Mouse (Mus musculus): ENCODE measurements at regions not wholly inside any gene's neighbourhood (a gene's known extent, or its start where the extent isn't known, plus 50 kb on each side); places are given as distances from the start of the nearest gene placed in this dataset.

DNA sequence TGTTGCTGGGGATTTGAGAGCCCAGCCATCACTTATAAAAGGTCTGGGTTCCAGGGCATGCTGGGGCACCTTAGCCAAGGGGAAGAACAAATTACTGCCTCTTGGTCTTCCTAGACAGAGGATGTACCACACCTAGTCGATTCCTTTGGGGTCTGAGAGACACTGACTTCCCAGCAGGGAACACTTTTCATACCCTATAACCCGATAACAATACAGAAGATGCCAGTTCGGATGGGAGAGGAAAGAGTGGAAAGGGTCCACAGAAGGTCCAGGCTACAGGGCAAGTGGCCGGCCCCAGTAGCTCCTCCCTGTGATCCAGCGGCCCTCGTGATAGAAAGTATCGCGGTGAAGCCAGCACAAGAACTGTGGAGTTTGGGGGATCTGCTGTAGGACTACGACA, 150.8 kb downstream of the Setd4 start:
- H3K9ac ChIP-seq (replicated peaks) = no peak overlapping the region
- H3K27ac ChIP-seq (ENCODE audit: low read depth) = no peak overlapping the region
- no peak overlapping the region for H3K4me2 ChIP-seq (ENCODE audit: low read depth, low read length)
- H3K4me1 ChIP-seq (ENCODE audit: insufficient read depth) = no peaks in the 10 kb centered on the region
- H3K9me3 ChIP-seq (ENCODE audit: low read length) = no peaks in the 10 kb centered on the region
- H3K36me3 ChIP-seq (replicated peaks; ENCODE audit: insufficient read depth, low read length) = no peaks in the 10 kb centered on the region
- H3K4me3 ChIP-seq (ENCODE audit: low read depth, low read length) = no peak overlapping the region
- no peak for DNase-seq
- TF ChIP-seq CTCF (IDR thresholded peaks at IDR 0.05; ENCODE audit: low read depth) (no peak), EP300 (IDR thresholded peaks at IDR 0.05; ENCODE audit: low read depth) (no peak)
- 44% methylated on average over 9 of the region's 9 CpGs for WGBS (ENCODE audit: insufficient replicate concordance)
- no peak for ATAC-seq
- no peaks in the 10 kb centered on the region for H3K27me3 ChIP-seq (ENCODE audit: insufficient read depth, low read length)

DNA sequence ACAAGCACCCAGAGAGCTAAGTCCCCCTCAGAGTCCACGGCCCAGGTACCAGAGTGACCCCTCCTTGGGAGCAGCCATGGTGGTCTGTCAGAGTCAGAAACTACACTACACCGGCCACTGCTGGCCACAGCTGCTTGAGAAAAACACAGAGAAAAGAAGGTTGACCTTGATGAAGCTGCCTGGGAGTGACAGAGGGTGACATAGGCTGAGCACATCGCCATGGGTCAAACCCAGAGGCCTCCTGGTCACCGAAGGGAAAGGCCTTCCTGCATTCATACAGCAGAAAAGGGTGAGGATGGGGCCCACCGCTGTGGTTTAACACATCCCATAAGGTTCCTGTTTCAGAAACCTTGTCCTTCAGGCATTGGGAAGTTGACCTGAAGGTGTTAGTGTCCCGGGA, 153.0 kb downstream of the Setd4 start:
- TF ChIP-seq EP300 (IDR thresholded peaks at IDR 0.05; ENCODE audit: low read depth) (no peak), CTCF (IDR thresholded peaks at IDR 0.05; ENCODE audit: low read depth) (no peak)
- Histone ChIP-seq H3K4me3 (ENCODE audit: low read depth, low read length) (no peak overlapping the region), H3K36me3 (replicated peaks; ENCODE audit: insufficient read depth, low read length) (no peaks in the 10 kb centered on the region), H3K27me3 (ENCODE audit: insufficient read depth, low read length) (no peaks in the 10 kb centered on the region), H3K9me3 (ENCODE audit: low read length) (no peaks in the 10 kb centered on the region), H3K4me2 (ENCODE audit: low read depth, low read length) (no peak overlapping the region), H3K27ac (ENCODE audit: low read depth) (no peak overlapping the region), H3K4me1 (ENCODE audit: insufficient read depth) (no peaks in the 10 kb centered on the region), H3K9ac (replicated peaks) (no peak overlapping the region)
- 55% methylated on average over 6 of the region's 6 CpGs for WGBS (ENCODE audit: insufficient replicate concordance)
- ATAC-seq (no peak), DNase-seq (no peak)

DNA sequence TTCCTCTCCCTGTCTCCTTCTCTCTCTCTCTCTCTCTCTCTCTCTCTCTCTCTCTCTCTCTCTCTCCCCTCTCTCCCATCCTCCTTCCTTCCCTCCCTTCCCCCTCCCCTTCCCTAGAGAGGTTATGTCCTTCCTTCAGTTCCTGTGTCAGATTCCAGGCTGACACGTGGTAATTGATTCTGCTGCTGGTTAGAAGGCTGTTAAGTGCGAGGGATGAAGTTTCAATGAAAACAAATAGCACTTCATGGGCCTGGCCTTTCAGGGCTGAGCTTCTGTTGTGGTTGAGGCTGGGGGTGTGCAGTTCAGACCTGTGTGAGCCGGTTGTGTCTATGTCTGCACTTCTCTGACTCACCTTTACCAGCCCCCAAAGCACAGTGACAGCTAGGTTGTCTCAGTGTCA, 153.9 kb downstream of the Setd4 start:
- no peak overlapping the region for H3K4me2 ChIP-seq (ENCODE audit: low read depth, low read length)
- DNase-seq (no peak), ATAC-seq (no peak)
- no peaks in the 10 kb centered on the region for H3K27me3 ChIP-seq (ENCODE audit: insufficient read depth, low read length)
- no peak overlapping the region for H3K9ac ChIP-seq (replicated peaks)
- H3K9me3 ChIP-seq (ENCODE audit: low read length) = no peaks in the 10 kb centered on the region
- no peaks in the 10 kb centered on the region for H3K36me3 ChIP-seq (replicated peaks; ENCODE audit: insufficient read depth, low read length)
- H3K4me1 ChIP-seq (ENCODE audit: insufficient read depth) = no peaks in the 10 kb centered on the region
- WGBS (ENCODE audit: insufficient replicate concordance) = 21% methylated on average over 3 of the region's 3 CpGs
- no peak overlapping the region for H3K27ac ChIP-seq (ENCODE audit: low read depth)
- TF ChIP-seq CTCF (IDR thresholded peaks at IDR 0.05; ENCODE audit: low read depth) = no peak
- no peak for TF ChIP-seq EP300 (IDR thresholded peaks at IDR 0.05; ENCODE audit: low read depth)
- no peak overlapping the region for H3K4me3 ChIP-seq (ENCODE audit: low read depth, low read length)

DNA sequence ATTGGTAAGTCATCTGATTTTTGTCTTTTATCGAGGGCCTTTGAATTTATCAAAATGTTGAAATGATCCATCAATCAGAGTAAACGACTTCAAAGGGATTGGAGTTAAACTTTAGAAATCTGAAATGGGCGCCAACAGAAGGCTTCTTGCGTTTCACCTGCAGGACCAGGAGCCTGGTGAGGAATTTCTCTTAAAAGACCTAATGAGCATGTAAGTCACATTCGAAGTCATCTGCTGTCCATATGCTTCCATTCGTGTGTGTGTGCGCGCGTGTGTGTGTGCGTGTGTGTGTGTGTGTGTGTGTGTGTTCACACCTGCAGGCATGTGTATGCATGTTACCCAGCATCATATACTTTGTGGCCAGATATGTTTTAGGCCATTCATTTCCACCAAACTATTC, 155.7 kb downstream of the Setd4 start:
- Histone ChIP-seq H3K27me3 (ENCODE audit: insufficient read depth, low read length) (no peaks in the 10 kb centered on the region), H3K9ac (replicated peaks) (no peak overlapping the region), H3K4me2 (ENCODE audit: low read depth, low read length) (no peak overlapping the region), H3K36me3 (replicated peaks; ENCODE audit: insufficient read depth, low read length) (no peaks in the 10 kb centered on the region), H3K4me1 (ENCODE audit: insufficient read depth) (no peaks in the 10 kb centered on the region), H3K4me3 (ENCODE audit: low read depth, low read length) (no peak overlapping the region), H3K27ac (ENCODE audit: low read depth) (no peak overlapping the region), H3K9me3 (ENCODE audit: low read length) (0 out of 2 replicates have a peak, but pooled peaks cover 3% of the 10 kb centered on the region)
- 86% methylated on average over 10 of the region's 10 CpGs for WGBS (ENCODE audit: insufficient replicate concordance)
- ATAC-seq = no peak
- no peak for DNase-seq
- TF ChIP-seq CTCF (IDR thresholded peaks at IDR 0.05; ENCODE audit: low read depth) (no peak), EP300 (IDR thresholded peaks at IDR 0.05; ENCODE audit: low read depth) (no peak)

DNA sequence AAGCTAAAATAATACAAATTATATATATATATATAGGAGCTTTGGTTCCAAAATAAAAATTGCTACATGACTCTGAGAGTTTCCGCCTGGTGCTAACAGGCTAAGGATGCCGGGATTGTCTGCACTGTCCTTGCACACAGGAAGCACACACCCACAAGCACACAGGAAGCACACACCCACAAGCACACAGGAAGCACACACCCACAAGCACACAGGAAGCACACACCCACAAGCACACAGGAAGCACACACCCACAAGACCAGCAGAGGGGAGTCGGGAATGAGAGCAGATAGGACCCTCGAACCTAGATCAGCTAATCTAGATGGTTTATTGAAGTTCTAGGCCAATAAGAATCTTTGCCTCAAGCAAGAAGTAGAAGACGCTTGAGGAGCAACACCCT, 156.9 kb downstream of the Setd4 start:
- no peaks in the 10 kb centered on the region for H3K36me3 ChIP-seq (replicated peaks; ENCODE audit: insufficient read depth, low read length)
- H3K27ac ChIP-seq (ENCODE audit: low read depth) = no peak overlapping the region
- H3K27me3 ChIP-seq (ENCODE audit: insufficient read depth, low read length) = no peaks in the 10 kb centered on the region
- H3K4me2 ChIP-seq (ENCODE audit: low read depth, low read length) = no peak overlapping the region
- TF ChIP-seq CTCF (IDR thresholded peaks at IDR 0.05; ENCODE audit: low read depth) = no peak
- TF ChIP-seq EP300 (IDR thresholded peaks at IDR 0.05; ENCODE audit: low read depth) = no peak
- DNase-seq = no peak
- 60% methylated on average over 5 of the region's 5 CpGs for WGBS (ENCODE audit: insufficient replicate concordance)
- no peak for ATAC-seq
- no peak overlapping the region for H3K4me3 ChIP-seq (ENCODE audit: low read depth, low read length)
- 0 out of 2 replicates have a peak, but pooled peaks cover 3% of the 10 kb centered on the region for H3K9me3 ChIP-seq (ENCODE audit: low read length)
- H3K4me1 ChIP-seq (ENCODE audit: insufficient read depth) = no peaks in the 10 kb centered on the region
- H3K9ac ChIP-seq (replicated peaks) = no peak overlapping the region

DNA sequence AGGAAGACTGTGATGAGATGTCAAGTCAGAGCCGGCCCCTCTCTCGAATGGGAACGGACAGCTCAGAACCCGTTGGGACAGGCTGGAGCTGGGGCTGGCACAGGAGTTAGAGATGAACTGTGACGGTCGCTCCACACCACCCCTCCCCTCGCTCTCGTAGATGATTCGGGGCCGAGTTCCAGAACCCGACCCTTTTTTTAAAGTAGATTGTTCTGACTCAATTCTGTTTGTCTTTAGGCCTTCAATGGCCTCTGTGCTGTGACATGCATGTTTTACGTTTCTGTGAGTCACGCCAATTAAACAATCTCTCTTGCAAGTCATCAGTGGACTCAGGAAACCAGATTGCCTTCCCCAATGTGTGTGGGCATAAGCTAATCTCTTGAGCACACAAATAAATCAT, 157.7 kb downstream of the Setd4 start:
- no peaks in the 10 kb centered on the region for H3K4me1 ChIP-seq (ENCODE audit: insufficient read depth)
- H3K27ac ChIP-seq (ENCODE audit: low read depth) = no peak overlapping the region
- no peak for DNase-seq
- no peaks in the 10 kb centered on the region for H3K27me3 ChIP-seq (ENCODE audit: insufficient read depth, low read length)
- H3K4me3 ChIP-seq (ENCODE audit: low read depth, low read length) = no peak overlapping the region
- ATAC-seq = no peak
- WGBS (ENCODE audit: insufficient replicate concordance) = 76% methylated on average over 13 of the region's 13 CpGs
- H3K9ac ChIP-seq (replicated peaks) = no peak overlapping the region
- 0 out of 2 replicates have a peak, but pooled peaks cover 3% of the 10 kb centered on the region for H3K9me3 ChIP-seq (ENCODE audit: low read length)
- TF ChIP-seq CTCF (IDR thresholded peaks at IDR 0.05; ENCODE audit: low read depth) (no peak), EP300 (IDR thresholded peaks at IDR 0.05; ENCODE audit: low read depth) (no peak)
- no peak overlapping the region for H3K4me2 ChIP-seq (ENCODE audit: low read depth, low read length)
- no peaks in the 10 kb centered on the region for H3K36me3 ChIP-seq (replicated peaks; ENCODE audit: insufficient read depth, low read length)

DNA sequence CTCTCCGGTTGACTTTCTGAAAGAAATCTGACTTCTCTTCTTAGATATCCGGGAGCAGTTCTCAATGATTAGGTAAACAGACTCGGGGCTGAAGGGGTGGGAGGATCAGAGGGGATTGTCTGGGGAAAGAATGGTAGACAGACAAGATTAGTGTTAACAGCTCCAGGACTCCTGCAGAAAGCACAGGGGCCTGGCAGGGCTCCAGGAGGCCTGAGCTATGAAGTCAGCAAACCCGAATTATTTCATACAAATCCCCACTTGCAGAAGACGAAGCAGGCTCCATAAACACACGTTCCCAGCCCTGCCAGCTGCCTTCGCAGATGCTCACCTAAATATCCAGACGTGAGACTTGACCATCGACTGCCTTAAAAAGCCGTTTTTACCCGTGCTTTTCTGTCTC, 161.0 kb downstream of the Setd4 start:
- ATAC-seq (no peak), DNase-seq (no peak)
- TF ChIP-seq CTCF (IDR thresholded peaks at IDR 0.05; ENCODE audit: low read depth) (no peak), EP300 (IDR thresholded peaks at IDR 0.05; ENCODE audit: low read depth) (no peak)
- no peaks in the 10 kb centered on the region for H3K36me3 ChIP-seq (replicated peaks; ENCODE audit: insufficient read depth, low read length)
- H3K27ac ChIP-seq (ENCODE audit: low read depth) = no peak overlapping the region
- H3K4me3 ChIP-seq (ENCODE audit: low read depth, low read length) = no peak overlapping the region
- no peak overlapping the region for H3K9ac ChIP-seq (replicated peaks)
- H3K4me1 ChIP-seq (ENCODE audit: insufficient read depth) = no peaks in the 10 kb centered on the region
- WGBS (ENCODE audit: insufficient replicate concordance) = 57% methylated on average over 11 of the region's 11 CpGs
- 0 out of 2 replicates have a peak, but pooled peaks cover 3% of the 10 kb centered on the region for H3K9me3 ChIP-seq (ENCODE audit: low read length)
- H3K27me3 ChIP-seq (ENCODE audit: insufficient read depth, low read length) = 0 out of 2 replicates have a peak, but pooled peaks cover 4% of the 10 kb centered on the region
- no peak overlapping the region for H3K4me2 ChIP-seq (ENCODE audit: low read depth, low read length)
